Mouse (Mus musculus) C2C12 (cell line): ENCODE results near the gene Lypd3.

Experiments used
- CEBPB ChIP-seq: IDR thresholded peaks from one replicate; pipeline ENCODE4 v1.6.1; 2011; ENCODE audit warnings: low read depth, mild to moderate bottlenecking, control low read depth, moderate library complexity
- CTCF ChIP-seq: IDR thresholded peaks from one replicate; pipeline ENCODE4 v1.5.1; 2011; ENCODE audit not compliant: control insufficient read depth, insufficient read depth, insufficient read length
- MYOD1 ChIP-seq: IDR thresholded peaks from one replicate; pipeline ENCODE4 v1.6.1; 2011; ENCODE audit warnings: low read depth; ENCODE audit not compliant: control insufficient read depth, insufficient read length
- USF1 ChIP-seq: IDR thresholded peaks from one replicate; pipeline ENCODE4 v1.6.1; 2011; ENCODE audit warnings: low read depth, mild to moderate bottlenecking, control low read depth, moderate library complexity

DNA sequence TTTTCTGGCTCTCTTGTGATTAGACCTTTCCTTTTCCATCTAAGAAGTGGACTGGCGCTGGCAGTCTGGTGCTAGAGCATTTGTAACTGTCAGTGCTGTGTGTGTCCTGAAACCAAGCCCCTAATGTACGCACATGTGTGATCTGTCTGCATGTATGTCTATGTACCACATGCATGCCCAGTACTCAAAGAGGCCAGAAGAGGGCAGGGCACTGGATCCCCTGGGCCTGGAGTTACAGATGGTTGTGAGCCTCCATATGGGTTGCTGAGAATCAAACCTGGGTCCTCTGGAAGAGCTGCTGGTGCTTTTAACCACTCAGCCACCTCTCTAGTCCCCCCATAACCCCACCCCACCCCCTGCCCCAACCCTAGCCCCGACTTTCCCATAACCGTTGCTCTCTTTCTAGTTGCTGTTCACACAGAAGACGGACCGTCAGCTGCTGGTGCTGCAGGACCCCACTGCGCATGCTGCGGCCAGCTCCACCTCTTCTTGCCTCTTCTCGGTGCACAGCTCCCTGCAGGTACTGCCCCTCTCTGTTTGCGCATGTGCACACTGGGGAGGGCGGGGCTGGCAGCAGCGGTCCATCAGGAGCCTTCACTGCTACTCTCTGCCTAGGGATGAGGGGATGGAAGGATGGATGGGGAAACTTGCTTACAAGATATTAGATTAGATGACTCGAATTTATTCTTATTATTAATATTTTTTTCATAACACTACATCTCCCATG lies 16.5 kb upstream of the Lypd3 start:
- TF ChIP-seq CTCF (no peak), MYOD1 (no peak), USF1 (no peak), CEBPB (no peak)
